In the genomic region with DNA sequence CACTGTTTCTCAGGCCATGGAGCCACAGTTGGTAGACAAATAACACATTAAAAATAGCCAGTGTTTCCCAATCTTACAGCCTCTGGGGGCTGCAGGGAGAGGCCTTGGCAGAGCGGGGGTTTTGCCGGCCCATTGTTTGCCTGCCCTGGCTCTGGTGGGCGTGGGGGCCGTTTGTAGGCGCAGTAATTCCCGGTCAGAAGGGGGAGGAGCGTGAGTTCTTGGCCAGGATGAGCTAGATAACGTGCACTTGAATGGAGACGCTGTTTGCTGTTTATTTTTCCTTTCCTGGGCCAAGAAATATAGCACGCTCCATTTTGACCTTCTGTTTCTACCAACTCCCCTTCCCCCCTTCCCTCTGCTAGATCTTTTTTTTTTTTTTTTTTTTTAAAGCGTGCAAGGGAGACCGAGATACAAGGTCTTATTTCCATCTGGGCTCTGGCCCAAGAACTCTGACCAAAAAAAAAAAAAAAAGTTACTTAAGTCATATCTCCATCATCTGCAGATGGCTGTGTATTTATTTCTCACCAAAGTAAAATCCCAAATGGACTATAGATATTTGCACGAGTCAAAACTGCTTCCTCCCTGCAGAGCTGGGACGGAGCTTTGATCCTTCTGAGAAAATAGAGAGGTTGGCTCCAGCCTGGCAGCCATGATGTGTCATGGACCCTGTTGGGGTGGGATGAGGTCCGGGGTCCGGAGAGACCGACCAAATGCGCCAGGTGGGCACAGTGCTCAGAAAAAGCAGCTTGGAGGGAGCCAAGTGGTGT, we compare ENCODE assay signal across 7 mouse cellular contexts.
A peak's percentile ranks its signal among the peaks of the same experiment; 100 is the strongest.
DNase-seq lines count a peak whose midpoint lies in the region; ATAC-seq and TF ChIP-seq lines count a peak whose summit lies in the region.

No protein-coding gene starts in this region.

- no peak overlapping the region for H3K4me3 ChIP-seq in intestine, embryonic 16.5 days (ENCODE audit: low read length)
- no peak overlapping the region for H3K4me3 ChIP-seq in lung, adult 2 months (replicated peaks; ENCODE audit: extremely low read depth, low read depth, low read length)
- H3K4me3 ChIP-seq in stomach, postnatal 0 days (ENCODE audit: low read depth, low read length), result no peak overlapping the region

- no peak overlapping the region for H3K9ac ChIP-seq in intestine, embryonic 16.5 days (ENCODE audit: low read depth, low read length)
- no peak overlapping the region for H3K9ac ChIP-seq in stomach, postnatal 0 days (ENCODE audit: low read length)

- no peak for TF ChIP-seq EP300 in stomach, postnatal 0 days (optimal IDR thresholded peaks at IDR 0.05)

- TF ChIP-seq POLR2A in brain, embryonic 14.5 days (IDR thresholded peaks at IDR 0.05; ENCODE audit: borderline replicate concordance, extremely low read depth, insufficient read depth, insufficient read length, poor library complexity, severe bottlenecking), result no peak
- no peak for TF ChIP-seq POLR2A in lung, adult 2 months (IDR thresholded peaks at IDR 0.05; ENCODE audit: borderline replicate concordance, extremely low read depth, low read depth, low read length)

- no peaks in the 10 kb centered on the region for H3K27me3 ChIP-seq in intestine, embryonic 16.5 days (replicated peaks; ENCODE audit: control insufficient read depth, insufficient read depth, low read length)
- H3K27me3 ChIP-seq in stomach, postnatal 0 days (ENCODE audit: control insufficient read depth, insufficient read depth, low read length), result no peaks in the 10 kb centered on the region

- H3K4me2 ChIP-seq in intestine, embryonic 16.5 days (ENCODE audit: low read depth, low read length), result no peak overlapping the region
- H3K4me2 ChIP-seq in stomach, postnatal 0 days (replicated peaks; ENCODE audit: low read depth), result no peak overlapping the region

- TF ChIP-seq CTCF in brain, embryonic 14.5 days (IDR thresholded peaks at IDR 0.05; ENCODE audit: borderline replicate concordance, extremely low read depth, insufficient read depth, insufficient read length), result no peak
- no peak for TF ChIP-seq CTCF in lung, adult 2 months (IDR thresholded peaks at IDR 0.05; ENCODE audit: insufficient read depth, low read length)
- TF ChIP-seq CTCF in stomach, postnatal 0 days (IDR thresholded peaks at IDR 0.05; ENCODE audit: low read depth), result 0 out of 2 replicates have a peak, but pooled peaks have one; percentile 21

- peaks cover 31% of the 10 kb centered on the region for H3K4me1 ChIP-seq in intestine, embryonic 16.5 days (ENCODE audit: control insufficient read depth, insufficient read depth, low read length)
- peaks cover 25% of the 10 kb centered on the region for H3K4me1 ChIP-seq in lung, adult 2 months (ENCODE audit: control insufficient read depth, insufficient read depth, low read length)
- H3K4me1 ChIP-seq in stomach, postnatal 0 days (replicated peaks; ENCODE audit: control insufficient read depth, insufficient read depth), result peaks cover 8% of the 10 kb centered on the region; the same call in 1 of the 2 replicates

- peak overlapping the region; percentile 84 for H3K27ac ChIP-seq in intestine, embryonic 16.5 days (ENCODE audit: low read length)
- peak overlapping the region; percentile 81 for H3K27ac ChIP-seq in stomach, postnatal 0 days (replicated peaks)

- WGBS in intestine, embryonic 16.5 days, result 28% methylated on average over 18 of the region's 18 CpGs
- WGBS in lung, adult 2 months, result 16% methylated on average over 18 of the region's 18 CpGs
- WGBS in stomach, postnatal 0 days, result 23% methylated on average over 18 of the region's 18 CpGs

- ATAC-seq in intestine, embryonic 16.5 days, result peak; percentile 63
- peak; percentile 40; the same call in 1 of the 2 replicates for ATAC-seq in stomach, postnatal 0 days (ENCODE audit: low FRiP score, low TSS enrichment)

- no peaks in the 10 kb centered on the region for H3K9me3 ChIP-seq in intestine, embryonic 16.5 days (ENCODE audit: control insufficient read depth, low read length)
- no peaks in the 10 kb centered on the region for H3K9me3 ChIP-seq in stomach, postnatal 0 days (ENCODE audit: control insufficient read depth, low read length)

- H3K36me3 ChIP-seq in intestine, embryonic 16.5 days (ENCODE audit: control insufficient read depth, insufficient read depth, low read length), result no peaks in the 10 kb centered on the region
- H3K36me3 ChIP-seq in stomach, postnatal 0 days (ENCODE audit: control insufficient read depth, insufficient read depth, low read length), result no peaks in the 10 kb centered on the region

- DNase-seq in adipocyte (ENCODE audit: low spot score), result peak; percentile 99
- DNase-seq in brain, embryonic 14.5 days (ENCODE audit: low read depth), result peak; percentile 81
- peak; percentile 100 for DNase-seq in heart, adult 11 months
- DNase-seq in lung, adult 2 months, result peak; percentile 61
- DNase-seq in stomach, postnatal 0 days (ENCODE audit: low spot score), result peak; percentile 60
- no peak for DNase-seq in frontal cortex, postnatal 10 days (ENCODE audit: low spot score in 2 of 2)

Comparison
In these comparisons a context has a peak if more than half of its experiments do, and no peak if none do; other contexts are left out.
1. DNase-seq: peak in adipocyte (single experiment), brain, embryonic 14.5 days (single experiment), heart, adult 11 months (single experiment), lung, adult 2 months (single experiment) and stomach, postnatal 0 days (single experiment); none in frontal cortex, postnatal 10 days (0 of 2).